ENCODE assay signal across 13 mouse cellular contexts in genomic region chr10:26585106-26585505, GRCm38 (mm10).
"Had no signal": no experiment of that assay in that cellular context is flagged by ENCODE, and none has a peak within 500 bp of the region (broad histone marks: within the 10 kb centered on the region; RNA-seq: fewer than 3 reads in every experiment).

No protein-coding gene starts in this region.

- H3K4me2 ChIP-seq: limb, embryonic 13.5 days; liver, embryonic 15.5 days; midbrain, embryonic 13.5 days; neural tube, embryonic 12.5 days had no signal

- H3K36me3 ChIP-seq: limb, embryonic 13.5 days; liver, embryonic 15.5 days; midbrain, embryonic 13.5 days; neural tube, embryonic 12.5 days had no signal

- H3K27me3 ChIP-seq: limb, embryonic 13.5 days; liver, embryonic 15.5 days; midbrain, embryonic 13.5 days; neural tube, embryonic 12.5 days had no signal

- DNase-seq: kidney, adult 2 months; kidney, postnatal 25 days; layer of hippocampus, adult 9-11 months; layer of hippocampus, postnatal 36 days; lung, adult 2 months; lung, postnatal 36 days; spleen, adult 18-20 months; thymus, adult 2 months had no signal

- ATAC-seq: lung, postnatal 0 days; midbrain, embryonic 13.5 days had no signal

- H3K4me3 ChIP-seq: limb, embryonic 13.5 days; liver, embryonic 15.5 days; midbrain, embryonic 13.5 days; neural tube, embryonic 12.5 days had no signal
